Mouse (Mus musculus): Measurements from ENCODE around the gene Mlph. TPM values are rescaled to one million over a fixed set of nuclear protein-coding genes. Genes with fewer than 3 reads are reported as not detected.

The Mlph gene
- polyA plus RNA-seq, 1 experiment from 2014 or later = 0.06 TPM

Other genes starting within 250 kb of the Mlph start
- 3.5 and 6.6 TPM in 2 replicates for gene Col6a3, start 71.1 kb upstream of the Mlph start, polyA plus RNA-seq (2016; fragmentation: Nextera tagmentation; extraction: Ambion mirVana)
- not detected in 2 replicates for gene Prlh, start 38.0 kb downstream of the Mlph start, polyA plus RNA-seq (2016; fragmentation: Nextera tagmentation; extraction: Ambion mirVana)
- 0.39 and 0.44 TPM in 2 replicates for gene Rab17, start 54.6 kb downstream of the Mlph start, polyA plus RNA-seq (2016; fragmentation: Nextera tagmentation; extraction: Ambion mirVana)
- gene Lrrfip1, start 83.7 kb downstream of the Mlph start, polyA plus RNA-seq (2016; fragmentation: Nextera tagmentation; extraction: Ambion mirVana) = 22.5 and 25.7 TPM in 2 replicates
- 0.87 and 1.2 TPM in 2 replicates for gene Rbm44, start 230.0 kb downstream of the Mlph start, polyA plus RNA-seq (2016; fragmentation: Nextera tagmentation; extraction: Ambion mirVana)

Data from embryonic facial prominence, embryonic 10.5 days (tissue).